Mouse (Mus musculus) midbrain, embryonic 15.5 days (tissue): Measurements from ENCODE around the gene Arhgap10. TPM values are rescaled to one million over a fixed set of nuclear protein-coding genes. Genes with fewer than 3 reads are reported as not detected.

Experiments
- ATAC-seq: fragments of 200-750 bp; cut with Nextera tagmentation; replicated peaks from 2 replicates; pipeline ENCODE4 v1.8.0; 2017; ENCODE audit warnings: moderate TSS enrichment
- H3K27ac ChIP-seq: fragments of 300-500 bp; sonication (generic); 2 replicates; pipeline ENCODE4 v1.5.1; 2015; ENCODE audit warnings: mild to moderate bottlenecking, inconsistent platforms
- H3K27me3 ChIP-seq: fragments of 300-500 bp; sonication (generic); replicated peaks from 2 replicates; pipeline ENCODE4 v1.6.1; 2015; ENCODE audit warnings: inconsistent platforms
- H3K36me3 ChIP-seq: fragments of 300-500 bp; sonication (generic); replicated peaks from 2 replicates; pipeline ENCODE4 v1.6.1; 2015; ENCODE audit warnings: inconsistent platforms
- H3K4me1 ChIP-seq: fragments of 300-500 bp; sonication (generic); 2 replicates; pipeline ENCODE4 v1.6.1; 2015; ENCODE audit warnings: inconsistent platforms
- H3K4me2 ChIP-seq: fragments of 300-500 bp; sonication (generic); 2 replicates; pipeline ENCODE4 v1.6.1; 2015; ENCODE audit warnings: inconsistent platforms, mild to moderate bottlenecking, moderate library complexity
- H3K4me3 ChIP-seq: fragments of 300-500 bp; sonication (generic); 2 replicates; pipeline ENCODE4 v1.5.1; 2015; ENCODE audit warnings: mild to moderate bottlenecking, inconsistent platforms
- H3K9ac ChIP-seq: fragments of 300-500 bp; sonication (generic); 2 replicates; pipeline ENCODE4 v1.6.1; 2015; ENCODE audit warnings: mild to moderate bottlenecking, inconsistent platforms
- H3K9me3 ChIP-seq: fragments of 300-500 bp; sonication (generic); 2 replicates; pipeline ENCODE4 v1.6.1; 2016; ENCODE audit warnings: inconsistent platforms
- WGBS: fragments of 180-500 bp; shearing (Covaris S2); methylation state at CpG from one replicate; pipeline ENCODE4 v1.1.7; 2015; ENCODE audit warnings: mixed read lengths; 5-methylcytosine and 5-hydroxymethylcytosine counted together
- polyA plus RNA-seq: library from polyadenylated mRNA; unstranded; fragments of >200 nt; fragmentation: Nextera tagmentation; extraction: Ambion mirVana; gene quantifications from 2 replicates; pipeline ENCODE4 v1.2.1, GENCODE M21; 2015

The Arhgap10 gene
- polyA plus RNA-seq, 1 experiment from 2014 or later, result 3.3 TPM

- WGBS, result 95% methylated on average over 10 of the region's 10 CpGs
- ATAC-seq, result no peak
- H3K4me3 ChIP-seq, result no peak overlapping the region
- H3K4me2 ChIP-seq, result no peak overlapping the region
- no peaks in the 10 kb centered on the region for H3K4me1 ChIP-seq
- no peak overlapping the region for H3K27ac ChIP-seq
- H3K9me3 ChIP-seq, result no peaks in the 10 kb centered on the region
- no peaks in the 10 kb centered on the region for H3K27me3 ChIP-seq
- no peak overlapping the region for H3K9ac ChIP-seq
- H3K36me3 ChIP-seq, result no peaks in the 10 kb centered on the region
Observed at GRCm38 (mm10) chr8:77491231-77491923, 26.4 kb downstream of the Arhgap10 start.

GRCm38 (mm10) chr8:77490095-77490781 lies 27.5 kb downstream of the Arhgap10 start:
- 68% methylated on average over 4 of the region's 4 CpGs for WGBS
- Histone ChIP-seq H3K4me3 (no peak overlapping the region), H3K9me3 (no peaks in the 10 kb centered on the region), H3K27me3 (no peaks in the 10 kb centered on the region), H3K4me1 (no peaks in the 10 kb centered on the region), H3K4me2 (no peak overlapping the region), H3K9ac (no peak overlapping the region), H3K36me3 (no peaks in the 10 kb centered on the region), H3K27ac (no peak overlapping the region)
- ATAC-seq, result no peak

- Histone ChIP-seq H3K36me3 (no peaks in the 10 kb centered on the region), H3K9ac (no peak overlapping the region), H3K4me2 (no peak overlapping the region), H3K27ac (no peak overlapping the region), H3K9me3 (no peaks in the 10 kb centered on the region), H3K27me3 (no peaks in the 10 kb centered on the region), H3K4me3 (no peak overlapping the region), H3K4me1 (no peaks in the 10 kb centered on the region)
- ATAC-seq, result no peak
- WGBS, result 90% methylated on average over 6 of the region's 6 CpGs
Observed at GRCm38 (mm10) chr8:77489235-77489634, 28.5 kb downstream of the Arhgap10 start.

GRCm38 (mm10) chr8:77488215-77488606 lies 29.5 kb downstream of the Arhgap10 start:
- Histone ChIP-seq H3K4me1 (no peaks in the 10 kb centered on the region), H3K4me2 (no peak overlapping the region), H3K27me3 (no peaks in the 10 kb centered on the region), H3K9me3 (no peaks in the 10 kb centered on the region), H3K27ac (no peak overlapping the region), H3K4me3 (no peak overlapping the region), H3K36me3 (no peaks in the 10 kb centered on the region), H3K9ac (no peak overlapping the region)
- WGBS, result 76% methylated on average over 4 of the region's 4 CpGs
- no peak for ATAC-seq

GRCm38 (mm10) chr8:77487590-77488214 lies 30.1 kb downstream of the Arhgap10 start:
- no peak overlapping the region for H3K4me2 ChIP-seq
- no peaks in the 10 kb centered on the region for H3K36me3 ChIP-seq
- H3K4me3 ChIP-seq, result no peak overlapping the region
- H3K27ac ChIP-seq, result no peak overlapping the region
- ATAC-seq, result no peak
- H3K4me1 ChIP-seq, result no peaks in the 10 kb centered on the region
- no peak overlapping the region for H3K9ac ChIP-seq
- no peaks in the 10 kb centered on the region for H3K9me3 ChIP-seq
- no peaks in the 10 kb centered on the region for H3K27me3 ChIP-seq
- 89% methylated on average over 10 of the region's 10 CpGs for WGBS

GRCm38 (mm10) chr8:77486749-77487148 lies 31.0 kb downstream of the Arhgap10 start:
- no peak for ATAC-seq
- H3K4me1 ChIP-seq, result no peaks in the 10 kb centered on the region
- H3K4me3 ChIP-seq, result no peak overlapping the region
- H3K9me3 ChIP-seq, result no peaks in the 10 kb centered on the region
- WGBS, result 87% methylated on average over 2 of the region's 2 CpGs
- H3K36me3 ChIP-seq, result no peaks in the 10 kb centered on the region
- no peak overlapping the region for H3K9ac ChIP-seq
- H3K27me3 ChIP-seq, result no peaks in the 10 kb centered on the region
- no peak overlapping the region for H3K4me2 ChIP-seq
- H3K27ac ChIP-seq, result no peak overlapping the region

- no peaks in the 10 kb centered on the region for H3K4me1 ChIP-seq
- H3K4me3 ChIP-seq, result no peak overlapping the region
- H3K27me3 ChIP-seq, result no peaks in the 10 kb centered on the region
- H3K36me3 ChIP-seq, result no peaks in the 10 kb centered on the region
- H3K9me3 ChIP-seq, result no peaks in the 10 kb centered on the region
- 70% methylated on average over 5 of the region's 5 CpGs for WGBS
- no peak overlapping the region for H3K9ac ChIP-seq
- ATAC-seq, result no peak
- H3K4me2 ChIP-seq, result no peak overlapping the region
- no peak overlapping the region for H3K27ac ChIP-seq
Observed at GRCm38 (mm10) chr8:77484817-77485216, 32.9 kb downstream of the Arhgap10 start.

- H3K4me1 ChIP-seq, result no peaks in the 10 kb centered on the region
- no peaks in the 10 kb centered on the region for H3K27me3 ChIP-seq
- H3K36me3 ChIP-seq, result no peaks in the 10 kb centered on the region
- WGBS, result 71% methylated on average over 7 of the region's 7 CpGs
- no peak overlapping the region for H3K4me2 ChIP-seq
- H3K9me3 ChIP-seq, result no peaks in the 10 kb centered on the region
- no peak overlapping the region for H3K27ac ChIP-seq
- H3K9ac ChIP-seq, result no peak overlapping the region
- no peak overlapping the region for H3K4me3 ChIP-seq
- no peak for ATAC-seq
Observed at GRCm38 (mm10) chr8:77484266-77484665, 33.5 kb downstream of the Arhgap10 start.

- no peak overlapping the region for H3K9ac ChIP-seq
- no peaks in the 10 kb centered on the region for H3K36me3 ChIP-seq
- H3K4me1 ChIP-seq, result no peaks in the 10 kb centered on the region
- H3K4me3 ChIP-seq, result no peak overlapping the region
- ATAC-seq, result no peak
- H3K27ac ChIP-seq, result no peak overlapping the region
- 88% methylated on average over 4 of the region's 4 CpGs for WGBS
- no peak overlapping the region for H3K4me2 ChIP-seq
- H3K9me3 ChIP-seq, result no peaks in the 10 kb centered on the region
- H3K27me3 ChIP-seq, result no peaks in the 10 kb centered on the region
Observed at GRCm38 (mm10) chr8:77483676-77484075, 34.1 kb downstream of the Arhgap10 start.

- Histone ChIP-seq H3K4me2 (no peak overlapping the region), H3K36me3 (no peaks in the 10 kb centered on the region), H3K27ac (no peak overlapping the region), H3K9me3 (no peaks in the 10 kb centered on the region), H3K27me3 (no peaks in the 10 kb centered on the region), H3K4me1 (no peaks in the 10 kb centered on the region), H3K9ac (no peak overlapping the region), H3K4me3 (no peak overlapping the region)
- no peak for ATAC-seq
- 72% methylated on average over 6 of the region's 6 CpGs for WGBS
Observed at GRCm38 (mm10) chr8:77481791-77482190, 36.0 kb downstream of the Arhgap10 start.

GRCm38 (mm10) chr8:77479995-77480394 lies 37.8 kb downstream of the Arhgap10 start:
- no peaks in the 10 kb centered on the region for H3K27me3 ChIP-seq
- H3K36me3 ChIP-seq, result no peaks in the 10 kb centered on the region
- H3K27ac ChIP-seq, result no peak overlapping the region
- H3K9me3 ChIP-seq, result no peaks in the 10 kb centered on the region
- 90% methylated on average over 9 of the region's 9 CpGs for WGBS
- ATAC-seq, result no peak
- no peak overlapping the region for H3K9ac ChIP-seq
- no peak overlapping the region for H3K4me3 ChIP-seq
- H3K4me1 ChIP-seq, result no peaks in the 10 kb centered on the region
- no peak overlapping the region for H3K4me2 ChIP-seq

GRCm38 (mm10) chr8:77478913-77479273 lies 38.9 kb downstream of the Arhgap10 start:
- Histone ChIP-seq H3K9ac (no peak overlapping the region), H3K36me3 (no peaks in the 10 kb centered on the region), H3K4me3 (no peak overlapping the region), H3K27ac (no peak overlapping the region), H3K4me1 (no peaks in the 10 kb centered on the region), H3K4me2 (no peak overlapping the region), H3K9me3 (no peaks in the 10 kb centered on the region), H3K27me3 (no peaks in the 10 kb centered on the region)
- ATAC-seq, result no peak
- 53% methylated on average over 2 of the region's 2 CpGs for WGBS
